Mouse (Mus musculus) adrenal gland (tissue): ENCODE results near the gene Rps17.

Experiments
- intact Hi-C: fragments of 180-260 bp; cut with DNase I; formaldehyde crosslinking; loops from one replicate; pipeline ENCODE4 v1.15.1; 2025
- long read RNA-seq, 2 experiments: library from polyadenylated mRNA; unstranded; transcript quantifications; one replicate each; pipeline ENCODE4 v2.0.0; 2020; ENCODE audit warnings: borderline replicate concordance in 1 of 2; ENCODE audit not compliant: insufficient replicate concordance in 1 of 2

Gene Rps17
- long read RNA-seq, experiment 1, transcript Rps17-201 (5 exons, 494 nt) = major isoform, 648 of 665 reads
- long read RNA-seq, experiment 1, transcript Rps17-203 (4 exons, 660 nt) = minor isoform, 11 of 665 reads
- long read RNA-seq, experiment 1, partial matches to known transcripts = 1 of 665 reads
- long read RNA-seq, experiment 1, other reads (novel, unspliced or antisense) = 3 of 665 reads
- long read RNA-seq, experiment 2, transcript Rps17-203 (4 exons, 660 nt) = minor isoform, 7 of 534 reads
- long read RNA-seq, experiment 2, transcript Rps17-201 (5 exons, 494 nt) = major isoform, 517 of 534 reads
- long read RNA-seq, experiment 2, partial matches to known transcripts = 2 of 534 reads
- long read RNA-seq, experiment 2, other reads (novel, unspliced or antisense) = 6 of 534 reads

GRCm38 (mm10) chr7:81344544-81345446 lies at the start of gene Rps17:
Gene Rps17 (minus strand): TSS chr7:81345254.
- intact Hi-C loops = loop anchor here (10.0 kb wide), 1 partner anchor 230 kb away; the partner anchor contains the start of gene Whamm

- intact Hi-C loops = no loop called here
Measured at GRCm38 (mm10) chr7:81379363-81379762, 34.3 kb upstream of the Rps17 start.

GRCm38 (mm10) chr7:81372337-81372920 lies 27.4 kb upstream of the Rps17 start:
- intact Hi-C loops = no loop called here

- intact Hi-C loops = no loop called here
Measured at GRCm38 (mm10) chr7:81371811-81372210, 26.8 kb upstream of the Rps17 start.

GRCm38 (mm10) chr7:81369724-81370123 lies 24.7 kb upstream of the Rps17 start:
- intact Hi-C loops = no loop called here

GRCm38 (mm10) chr7:81367946-81368345 lies 22.9 kb upstream of the Rps17 start:
- intact Hi-C loops = no loop called here

GRCm38 (mm10) chr7:81356975-81357374 lies 11.9 kb upstream of the Rps17 start:
- intact Hi-C loops = no loop called here

- intact Hi-C loops = no loop called here
Measured at GRCm38 (mm10) chr7:81356360-81356759, 11.3 kb upstream of the Rps17 start.

- intact Hi-C loops = no loop called here
Measured at GRCm38 (mm10) chr7:81355746-81356145, 10.7 kb upstream of the Rps17 start.

GRCm38 (mm10) chr7:81351826-81352225 lies 6.8 kb upstream of the Rps17 start:
- intact Hi-C loops = no loop called here

GRCm38 (mm10) chr7:81348206-81348605 lies 3.2 kb upstream of the Rps17 start:
- intact Hi-C loops = loop anchor here (10.0 kb wide), 1 partner anchor 227 kb away; the partner anchor contains the start of gene Whamm

GRCm38 (mm10) chr7:81345447-81346170 lies 555 bp upstream of the Rps17 start:
- intact Hi-C loops = loop anchor here (10.0 kb wide), 1 partner anchor 229 kb away; the partner anchor contains the start of gene Whamm

GRCm38 (mm10) chr7:81343831-81344230 lies 1.2 kb downstream of the Rps17 start:
- intact Hi-C loops = loop anchor here (2.0 to 10.0 kb wide), 2 partner anchors 181 to 231 kb away; partner anchors contain the start of gene Whamm

GRCm38 (mm10) chr7:81343316-81343715 lies 1.7 kb downstream of the Rps17 start:
- intact Hi-C loops = loop anchor here (2.0 to 10.0 kb wide), 2 partner anchors 181 to 231 kb away; partner anchors contain the start of gene Whamm

GRCm38 (mm10) chr7:81342356-81343094 lies 2.5 kb downstream of the Rps17 start:
- intact Hi-C loops = loop anchor here (2.0 to 10.0 kb wide), 2 partner anchors 180 to 232 kb away; partner anchors contain the start of gene Whamm

GRCm38 (mm10) chr7:81341563-81341962 lies 3.5 kb downstream of the Rps17 start:
- intact Hi-C loops = loop anchor here (10.0 kb wide), 1 partner anchor 233 kb away; the partner anchor contains the start of gene Whamm

- intact Hi-C loops = loop anchor here (5.0 to 10.0 kb wide), 2 partner anchors 127 to 235 kb away; partner anchors contain the start of genes Pde8a and Whamm
Measured at GRCm38 (mm10) chr7:81339783-81340182, 5.3 kb downstream of the Rps17 start.

- intact Hi-C loops = loop anchor here (5.0 kb wide), 1 partner anchor 126 kb away; the partner anchor contains the start of gene Pde8a
Measured at GRCm38 (mm10) chr7:81338522-81338873, 6.6 kb downstream of the Rps17 start.

GRCm38 (mm10) chr7:81337785-81338521 lies 7.1 kb downstream of the Rps17 start:
- intact Hi-C loops = loop anchor here (2.0 to 5.0 kb wide), 2 partner anchors 126 to 173 kb away; partner anchors contain the start of gene Pde8a
